In genomic region chr11:90255687-90256086, GRCm38 (mm10) we compare ENCODE assay signal across 12 mouse cellular contexts. TPM values are rescaled to one million over a fixed set of nuclear protein-coding genes. Genes with fewer than 3 reads are reported as not detected.
DNase-seq lines count a peak whose midpoint lies in the region; ATAC-seq lines count a peak whose summit lies in the region.
"Had no signal": no experiment of that assay in that cellular context is flagged by ENCODE, and none has a peak within 500 bp of the region (broad histone marks: within the 10 kb centered on the region; RNA-seq: fewer than 3 reads in every experiment).

No protein-coding gene starts in this region.

- intact Hi-C loops in gastrocnemius, postnatal 36 days (cut with DNase I) = no loop called here

- H3K9me3 ChIP-seq in intestine, embryonic 15.5 days = no peaks in the 10 kb centered on the region

- no peak overlapping the region for H3K4me3 ChIP-seq in intestine, embryonic 15.5 days (replicated peaks)

- 65% methylated on average over 6 of the region's 6 CpGs for WGBS in intestine, embryonic 15.5 days

- peak; percentile 22 for DNase-seq in gastrocnemius, postnatal 25 days
- no peak for DNase-seq in gastrocnemius, postnatal 36 days
- peak; percentile 67 for DNase-seq in NIH3T3 (ENCODE audit: low read depth)
- DNase-seq in heart, adult 18-20 months = peak; percentile 50 to 64
- DNase-seq in adrenal gland, adult 2 months = no peak
- DNase-seq in adrenal gland, adult (ENCODE audit: inconsistent age in 2 of 2, low spot score in 1 of 2) = no peak
- DNase-seq: kidney, postnatal 36 days; left cerebral cortex, postnatal 4 days had no signal

- H3K36me3 ChIP-seq in intestine, embryonic 15.5 days = peaks cover 10% of the 10 kb centered on the region; the same call in 1 of the 2 replicates

- no peak overlapping the region for H3K9ac ChIP-seq in intestine, embryonic 15.5 days

- no peak; the same call in 1 of the 2 replicates for ATAC-seq in intestine, embryonic 15.5 days
- ATAC-seq in cerebellum, adult (ENCODE audit: insufficient number of reproducible peaks, low FRiP score, low TSS enrichment) = no peak

- peaks cover 32% of the 10 kb centered on the region; the same call in 1 of the 2 replicates for H3K4me1 ChIP-seq in intestine, embryonic 15.5 days (replicated peaks)

- no peaks in the 10 kb centered on the region for H3K27me3 ChIP-seq in intestine, embryonic 15.5 days (replicated peaks)
- H3K27me3 ChIP-seq: CH12.LX had no signal

- H3K27ac ChIP-seq in intestine, embryonic 15.5 days = peak overlapping the region; percentile 62
- H3K27ac ChIP-seq: macrophage had no signal

- H3K4me2 ChIP-seq in intestine, embryonic 15.5 days (replicated peaks) = no peak overlapping the region

RNA-seq across cellular contexts. Expression of gene Mmd, which starts 6.4 kb away (rescaled TPM):
- 10 to 100 TPM in 1 of 2 experiments, 1 to 10 TPM in 1; 8.9 to 21.8 TPM for total RNA-seq in gastrocnemius, postnatal 25 days (2021)
- total RNA-seq in gastrocnemius, postnatal 36 days (2021) = 1 to 10 TPM; 9.1 to 9.3 TPM
- total RNA-seq in heart, adult 18-20 months (2021) = 10 to 100 TPM; 25.4 to 29.9 TPM
- polyA plus RNA-seq in intestine, embryonic 15.5 days (2015; fragmentation: Nextera tagmentation; extraction: Ambion mirVana) = 46.7 and 52.6 TPM in 2 replicates
- 100 to 1,000 TPM; 110 to 147 TPM for total RNA-seq in adrenal gland, adult 2 months (2021)
- 51.7 and 122 TPM in 2 replicates for polyA plus RNA-seq in adrenal gland, adult 2 months (2012; rRNA removed)

Comparison
In these comparisons a context has a peak if more than half of its experiments do, and no peak if none do; other contexts are left out.
1. DNase-seq: peak in gastrocnemius, postnatal 25 days (single experiment), NIH3T3 (single experiment) and heart, adult 18-20 months (2 of 2); none in gastrocnemius, postnatal 36 days (0 of 2), adrenal gland, adult 2 months (single experiment) and adrenal gland, adult (0 of 2).